In the genomic region with DNA sequence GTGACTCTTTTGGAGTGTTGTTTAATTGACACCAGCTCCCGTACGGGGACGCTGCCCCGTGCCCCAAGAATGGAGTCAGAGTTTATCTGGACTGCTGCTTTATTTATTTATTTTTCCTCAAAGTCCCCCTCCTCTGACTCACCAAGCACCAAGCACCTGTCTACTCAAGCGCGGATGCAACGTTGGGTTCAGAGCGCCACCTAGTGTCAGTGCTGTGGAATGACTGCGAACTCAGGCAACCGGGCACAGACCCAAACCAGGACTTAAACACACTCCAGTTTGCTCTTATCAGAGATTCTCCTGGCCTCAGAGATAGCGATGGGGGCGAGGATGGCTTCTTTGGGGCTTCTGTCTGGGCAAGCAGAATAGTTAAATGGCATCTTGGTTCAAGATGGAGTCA, we compare ENCODE assay signal across 8 mouse cellular contexts. TPM values are rescaled to one million over a fixed set of nuclear protein-coding genes. Genes with fewer than 3 reads are reported as not detected.
DNase-seq lines count a peak whose midpoint lies in the region; ATAC-seq and TF ChIP-seq lines count a peak whose summit lies in the region.

No protein-coding gene starts in this region.

- no peak overlapping the region for H3ac ChIP-seq in C2C12 (ENCODE audit: control insufficient read depth, insufficient read length, low read depth)

- H3K9me3 ChIP-seq in heart, embryonic 11.5 days (replicated peaks; ENCODE audit: control insufficient read depth, low read length) = no peaks in the 10 kb centered on the region
- H3K9me3 ChIP-seq in embryonic facial prominence, embryonic 14.5 days (ENCODE audit: control insufficient read depth, low read length) = no peaks in the 10 kb centered on the region

- peak; percentile 46 to 77 for DNase-seq in heart, adult 18-20 months
- DNase-seq in adrenal gland, postnatal 25 days = peak; percentile 74
- peak; percentile 56 for DNase-seq in embryonic facial prominence, embryonic 14.5 days (ENCODE audit: low spot score)
- DNase-seq in kidney, postnatal 25 days = peak; percentile 63 to 66
- peak; percentile 66 for DNase-seq in lung, postnatal 14 days
- DNase-seq in spleen, adult 18-20 months = peak; percentile 64 to 69

- no peaks in the 10 kb centered on the region for H3K4me1 ChIP-seq in heart, embryonic 11.5 days (ENCODE audit: control insufficient read depth, insufficient read depth, low read length)
- H3K4me1 ChIP-seq in embryonic facial prominence, embryonic 14.5 days (ENCODE audit: control insufficient read depth, insufficient read depth, low read length) = no peaks in the 10 kb centered on the region

- H3K27ac ChIP-seq in heart, embryonic 11.5 days (ENCODE audit: low read depth, low read length) = no peak overlapping the region
- no peak overlapping the region for H3K27ac ChIP-seq in embryonic facial prominence, embryonic 14.5 days (replicated peaks; ENCODE audit: low read depth, low read length)

- ATAC-seq in heart, embryonic 11.5 days (replicated peaks; ENCODE audit: insufficient number of reproducible peaks, low FRiP score, low TSS enrichment) = no peak
- no peak for ATAC-seq in embryonic facial prominence, embryonic 14.5 days (ENCODE audit: low read depth)

- 5% methylated on average over 12 of the region's 12 CpGs for WGBS in heart, embryonic 11.5 days (ENCODE audit: insufficient replicate concordance)
- 10% methylated on average over 12 of the region's 12 CpGs for WGBS in embryonic facial prominence, embryonic 14.5 days

- H3K9ac ChIP-seq in heart, embryonic 11.5 days (ENCODE audit: low read depth, low read length) = no peak overlapping the region
- H3K9ac ChIP-seq in embryonic facial prominence, embryonic 14.5 days (ENCODE audit: low read depth, low read length) = no peak overlapping the region

- peaks cover 14% of the 10 kb centered on the region for H3K27me3 ChIP-seq in heart, embryonic 11.5 days (ENCODE audit: control insufficient read depth, insufficient read depth, low read length)
- peaks cover 24% of the 10 kb centered on the region for H3K27me3 ChIP-seq in C2C12 (ENCODE audit: control insufficient read depth, insufficient read depth, insufficient read length)
- H3K27me3 ChIP-seq in embryonic facial prominence, embryonic 14.5 days (replicated peaks; ENCODE audit: control insufficient read depth, insufficient read depth, low read length) = no peaks in the 10 kb centered on the region

- H3K79me2 ChIP-seq in C2C12 (ENCODE audit: control insufficient read depth, insufficient read depth) = no peaks in the 10 kb centered on the region

- no peak overlapping the region for H3K4me3 ChIP-seq in heart, embryonic 11.5 days (ENCODE audit: low read depth, low read length)
- H3K4me3 ChIP-seq in C2C12 (ENCODE audit: insufficient read depth, poor library complexity, severe bottlenecking) = no peak overlapping the region
- H3K4me3 ChIP-seq in embryonic facial prominence, embryonic 14.5 days (ENCODE audit: low read depth, low read length) = no peak overlapping the region

- peak; percentile 92 for TF ChIP-seq CTCF in C2C12 (IDR thresholded peaks at IDR 0.05; ENCODE audit: control insufficient read depth, insufficient read depth, insufficient read length)

- no peaks in the 10 kb centered on the region for H3K79me3 ChIP-seq in C2C12 (ENCODE audit: low read depth)

- no peak overlapping the region for H3K4me2 ChIP-seq in heart, embryonic 11.5 days
- H3K4me2 ChIP-seq in embryonic facial prominence, embryonic 14.5 days (ENCODE audit: low read depth, low read length) = no peak overlapping the region

- H3K36me3 ChIP-seq in heart, embryonic 11.5 days (ENCODE audit: control insufficient read depth, insufficient read depth, low read length) = no peaks in the 10 kb centered on the region
- no peaks in the 10 kb centered on the region for H3K36me3 ChIP-seq in C2C12 (ENCODE audit: control insufficient read depth, insufficient read depth)
- H3K36me3 ChIP-seq in embryonic facial prominence, embryonic 14.5 days (ENCODE audit: control insufficient read depth, insufficient read depth, low read length) = no peaks in the 10 kb centered on the region

TF ChIP-seq in C2C12, 6 proteins besides CTCF, POLR2A, EP300 and RAD21:
- TF ChIP-seq MYOD1 (IDR thresholded peaks at IDR 0.05; ENCODE audit: control insufficient read depth, insufficient read length, low read depth) (peak; percentile 40), CEBPB (IDR thresholded peaks at IDR 0.05; ENCODE audit: low read depth) (no peak)
TF ChIP-seq in C2C12: peak in this region for 1.

RNA-seq across cellular contexts. Expression of a gene that starts 25.0 kb away (rescaled TPM):
- total RNA-seq in heart, adult 18-20 months (2021) = under 1 TPM in 1 of 2 experiments, not detected in 1; 0.69 TPM
- polyA plus RNA-seq in heart, embryonic 11.5 days (2014; fragmentation: Nextera tagmentation; extraction: Ambion mirVana) = 0.27 and 0.30 TPM in 2 replicates
- not detected for polyA plus RNA-seq in C2C12 (2012; fragmentation: generic; extraction: Trizol)
- 19.6 and 20.0 TPM in 2 replicates for total RNA-seq in adrenal gland, postnatal 25 days (2021)
- 0.50 and 1.4 TPM in 2 replicates for polyA plus RNA-seq in embryonic facial prominence, embryonic 14.5 days (2014; fragmentation: Nextera tagmentation; extraction: Ambion mirVana)

RNA-seq across cellular contexts. Expression of a gene that starts 38.1 kb away (rescaled TPM):
- 1 to 10 TPM in 1 of 2 experiments, under 1 TPM in 1; 0.99 to 2.7 TPM for total RNA-seq in heart, adult 18-20 months (2021)
- polyA plus RNA-seq in heart, embryonic 11.5 days (2014; fragmentation: Nextera tagmentation; extraction: Ambion mirVana) = 0.45 and 0.53 TPM in 2 replicates
- polyA plus RNA-seq in C2C12 (2012; fragmentation: generic; extraction: Trizol) = not detected
- total RNA-seq in adrenal gland, postnatal 25 days (2021) = 11.0 and 11.8 TPM in 2 replicates
- 3.4 and 4.3 TPM in 2 replicates for polyA plus RNA-seq in embryonic facial prominence, embryonic 14.5 days (2014; fragmentation: Nextera tagmentation; extraction: Ambion mirVana)

RNA-seq across cellular contexts. Expression of a gene that starts 39.6 kb away (rescaled TPM):
- total RNA-seq in heart, adult 18-20 months (2021) = not detected
- polyA plus RNA-seq in heart, embryonic 11.5 days (2014; fragmentation: Nextera tagmentation; extraction: Ambion mirVana) = not detected in 2 replicates
- polyA plus RNA-seq in C2C12 (2012; fragmentation: generic; extraction: Trizol) = not detected
- total RNA-seq in adrenal gland, postnatal 25 days (2021) = 2.8 and 3.1 TPM in 2 replicates
- polyA plus RNA-seq in embryonic facial prominence, embryonic 14.5 days (2014; fragmentation: Nextera tagmentation; extraction: Ambion mirVana) = 1.0 TPM in 1 of 2 replicates, not detected in the other
